Mouse (Mus musculus): ENCODE results near the gene Ankrd28. TPM values are rescaled to one million over a fixed set of nuclear protein-coding genes. Genes with fewer than 3 reads are reported as not detected.

Ankrd28 gene
- polyA plus RNA-seq, 1 experiment from 2014 or later = 9.2 TPM

- no peak for DNase-seq (ENCODE audit: low spot score)
- Histone ChIP-seq H3K4me3 (ENCODE audit: low read depth, low read length) (no peak overlapping the region), H3K36me3 (ENCODE audit: control insufficient read depth, insufficient read depth, low read length) (peaks cover 56% of the 10 kb centered on the region), H3K4me1 (ENCODE audit: control insufficient read depth, insufficient read depth, low read length) (no peaks in the 10 kb centered on the region), H3K27ac (ENCODE audit: low read depth, low read length) (no peak overlapping the region), H3K9ac (ENCODE audit: low read length) (no peak overlapping the region), H3K9me3 (replicated peaks; ENCODE audit: control insufficient read depth, low read length) (no peaks in the 10 kb centered on the region), H3K27me3 (replicated peaks; ENCODE audit: control insufficient read depth, insufficient read depth, low read length) (no peaks in the 10 kb centered on the region), H3K4me2 (ENCODE audit: low read length) (no peak overlapping the region)
- ATAC-seq = no peak
Observed at GRCm38 (mm10) chr14:31715669-31716068, 114.8 kb downstream of the Ankrd28 start.

GRCm38 (mm10) chr14:31709343-31709742 is 121.1 kb downstream of the Ankrd28 start:
- ATAC-seq (no peak), DNase-seq (ENCODE audit: low spot score) (no peak)
- WGBS = 97% methylated on average over 1 of the region's 1 CpGs
- Histone ChIP-seq H3K9me3 (replicated peaks; ENCODE audit: control insufficient read depth, low read length) (no peaks in the 10 kb centered on the region), H3K9ac (ENCODE audit: low read length) (no peak overlapping the region), H3K27ac (ENCODE audit: low read depth, low read length) (no peak overlapping the region), H3K27me3 (replicated peaks; ENCODE audit: control insufficient read depth, insufficient read depth, low read length) (no peaks in the 10 kb centered on the region), H3K4me2 (ENCODE audit: low read length) (no peak overlapping the region), H3K4me3 (ENCODE audit: low read depth, low read length) (no peak overlapping the region), H3K4me1 (ENCODE audit: control insufficient read depth, insufficient read depth, low read length) (no peaks in the 10 kb centered on the region), H3K36me3 (ENCODE audit: control insufficient read depth, insufficient read depth, low read length) (peaks cover 45% of the 10 kb centered on the region)

- no peak overlapping the region for H3K4me2 ChIP-seq (ENCODE audit: low read length)
- no peaks in the 10 kb centered on the region for H3K9me3 ChIP-seq (replicated peaks; ENCODE audit: control insufficient read depth, low read length)
- H3K4me1 ChIP-seq (ENCODE audit: control insufficient read depth, insufficient read depth, low read length) = no peaks in the 10 kb centered on the region
- DNase-seq (ENCODE audit: low spot score) = no peak
- H3K4me3 ChIP-seq (ENCODE audit: low read depth, low read length) = no peak overlapping the region
- peaks cover 73% of the 10 kb centered on the region for H3K36me3 ChIP-seq (ENCODE audit: control insufficient read depth, insufficient read depth, low read length)
- WGBS = 90% methylated on average over 2 of the region's 2 CpGs
- H3K27me3 ChIP-seq (replicated peaks; ENCODE audit: control insufficient read depth, insufficient read depth, low read length) = no peaks in the 10 kb centered on the region
- no peak for ATAC-seq
- H3K27ac ChIP-seq (ENCODE audit: low read depth, low read length) = no peak overlapping the region
- H3K9ac ChIP-seq (ENCODE audit: low read length) = no peak overlapping the region
Observed at GRCm38 (mm10) chr14:31700376-31700775, 130.1 kb downstream of the Ankrd28 start.

GRCm38 (mm10) chr14:31697755-31698154 is 132.7 kb downstream of the Ankrd28 start:
- DNase-seq (ENCODE audit: low spot score) = no peak
- WGBS = 92% methylated on average over 4 of the region's 4 CpGs
- H3K4me1 ChIP-seq (ENCODE audit: control insufficient read depth, insufficient read depth, low read length) = no peaks in the 10 kb centered on the region
- H3K27me3 ChIP-seq (replicated peaks; ENCODE audit: control insufficient read depth, insufficient read depth, low read length) = no peaks in the 10 kb centered on the region
- H3K36me3 ChIP-seq (ENCODE audit: control insufficient read depth, insufficient read depth, low read length) = peaks cover 50% of the 10 kb centered on the region
- H3K27ac ChIP-seq (ENCODE audit: low read depth, low read length) = no peak overlapping the region
- no peak for ATAC-seq
- no peaks in the 10 kb centered on the region for H3K9me3 ChIP-seq (replicated peaks; ENCODE audit: control insufficient read depth, low read length)
- no peak overlapping the region for H3K4me2 ChIP-seq (ENCODE audit: low read length)
- no peak overlapping the region for H3K9ac ChIP-seq (ENCODE audit: low read length)
- no peak overlapping the region for H3K4me3 ChIP-seq (ENCODE audit: low read depth, low read length)

GRCm38 (mm10) chr14:31697346-31697745 is 133.1 kb downstream of the Ankrd28 start:
- Histone ChIP-seq H3K4me3 (ENCODE audit: low read depth, low read length) (no peak overlapping the region), H3K27me3 (replicated peaks; ENCODE audit: control insufficient read depth, insufficient read depth, low read length) (no peaks in the 10 kb centered on the region), H3K36me3 (ENCODE audit: control insufficient read depth, insufficient read depth, low read length) (peaks cover 46% of the 10 kb centered on the region), H3K4me1 (ENCODE audit: control insufficient read depth, insufficient read depth, low read length) (no peaks in the 10 kb centered on the region), H3K9me3 (replicated peaks; ENCODE audit: control insufficient read depth, low read length) (no peaks in the 10 kb centered on the region), H3K4me2 (ENCODE audit: low read length) (no peak overlapping the region), H3K27ac (ENCODE audit: low read depth, low read length) (no peak overlapping the region), H3K9ac (ENCODE audit: low read length) (no peak overlapping the region)
- ATAC-seq (no peak), DNase-seq (ENCODE audit: low spot score) (no peak)
- WGBS = 89% methylated on average over 3 of the region's 3 CpGs

GRCm38 (mm10) chr14:31696985-31697303 is 133.5 kb downstream of the Ankrd28 start:
- no peak overlapping the region for H3K9ac ChIP-seq (ENCODE audit: low read length)
- H3K36me3 ChIP-seq (ENCODE audit: control insufficient read depth, insufficient read depth, low read length) = peaks cover 42% of the 10 kb centered on the region
- WGBS = 94% methylated on average over 3 of the region's 3 CpGs
- no peaks in the 10 kb centered on the region for H3K4me1 ChIP-seq (ENCODE audit: control insufficient read depth, insufficient read depth, low read length)
- no peaks in the 10 kb centered on the region for H3K27me3 ChIP-seq (replicated peaks; ENCODE audit: control insufficient read depth, insufficient read depth, low read length)
- DNase-seq (ENCODE audit: low spot score) = no peak
- no peak overlapping the region for H3K27ac ChIP-seq (ENCODE audit: low read depth, low read length)
- no peak for ATAC-seq
- no peaks in the 10 kb centered on the region for H3K9me3 ChIP-seq (replicated peaks; ENCODE audit: control insufficient read depth, low read length)
- no peak overlapping the region for H3K4me3 ChIP-seq (ENCODE audit: low read depth, low read length)
- H3K4me2 ChIP-seq (ENCODE audit: low read length) = no peak overlapping the region

GRCm38 (mm10) chr14:31696206-31696984 is 134.1 kb downstream of the Ankrd28 start:
- Histone ChIP-seq H3K4me2 (ENCODE audit: low read length) (no peak overlapping the region), H3K27me3 (replicated peaks; ENCODE audit: control insufficient read depth, insufficient read depth, low read length) (no peaks in the 10 kb centered on the region), H3K9ac (ENCODE audit: low read length) (no peak overlapping the region), H3K9me3 (replicated peaks; ENCODE audit: control insufficient read depth, low read length) (no peaks in the 10 kb centered on the region), H3K4me1 (ENCODE audit: control insufficient read depth, insufficient read depth, low read length) (no peaks in the 10 kb centered on the region), H3K36me3 (ENCODE audit: control insufficient read depth, insufficient read depth, low read length) (peaks cover 37% of the 10 kb centered on the region), H3K4me3 (ENCODE audit: low read depth, low read length) (no peak overlapping the region), H3K27ac (ENCODE audit: low read depth, low read length) (no peak overlapping the region)
- DNase-seq (ENCODE audit: low spot score) (no peak), ATAC-seq (no peak)
- 88% methylated on average over 9 of the region's 9 CpGs for WGBS

- Histone ChIP-seq H3K9me3 (replicated peaks; ENCODE audit: control insufficient read depth, low read length) (no peaks in the 10 kb centered on the region), H3K4me3 (ENCODE audit: low read depth, low read length) (no peak overlapping the region), H3K4me2 (ENCODE audit: low read length) (no peak overlapping the region), H3K27ac (ENCODE audit: low read depth, low read length) (no peak overlapping the region), H3K36me3 (ENCODE audit: control insufficient read depth, insufficient read depth, low read length) (peaks cover 8% of the 10 kb centered on the region), H3K4me1 (ENCODE audit: control insufficient read depth, insufficient read depth, low read length) (no peaks in the 10 kb centered on the region), H3K27me3 (replicated peaks; ENCODE audit: control insufficient read depth, insufficient read depth, low read length) (no peaks in the 10 kb centered on the region), H3K9ac (ENCODE audit: low read length) (no peak overlapping the region)
- 89% methylated on average over 6 of the region's 6 CpGs for WGBS
- no peak for ATAC-seq
- DNase-seq (ENCODE audit: low spot score) = no peak
Observed at GRCm38 (mm10) chr14:31692536-31692935, 137.9 kb downstream of the Ankrd28 start.

GRCm38 (mm10) chr14:31686231-31686630 is 144.2 kb downstream of the Ankrd28 start:
- WGBS = 100% methylated on average over 1 of the region's 1 CpGs
- no peak overlapping the region for H3K27ac ChIP-seq (ENCODE audit: low read depth, low read length)
- no peak overlapping the region for H3K4me3 ChIP-seq (ENCODE audit: low read depth, low read length)
- H3K36me3 ChIP-seq (ENCODE audit: control insufficient read depth, insufficient read depth, low read length) = no peaks in the 10 kb centered on the region
- ATAC-seq (no peak), DNase-seq (ENCODE audit: low spot score) (no peak)
- H3K4me1 ChIP-seq (ENCODE audit: control insufficient read depth, insufficient read depth, low read length) = no peaks in the 10 kb centered on the region
- no peaks in the 10 kb centered on the region for H3K27me3 ChIP-seq (replicated peaks; ENCODE audit: control insufficient read depth, insufficient read depth, low read length)
- H3K9me3 ChIP-seq (replicated peaks; ENCODE audit: control insufficient read depth, low read length) = no peaks in the 10 kb centered on the region
- H3K9ac ChIP-seq (ENCODE audit: low read length) = no peak overlapping the region
- no peak overlapping the region for H3K4me2 ChIP-seq (ENCODE audit: low read length)

Measured in forebrain, embryonic 14.5 days (tissue).